Mouse (Mus musculus) cerebellum, adult 9-10 months (tissue): ENCODE measurements around the gene Ncor2.

Experiments used
- DNase-seq: peaks from one replicate; pipeline ENCODE4 v3.0.0; 2022

The Ncor2 gene

DNA sequence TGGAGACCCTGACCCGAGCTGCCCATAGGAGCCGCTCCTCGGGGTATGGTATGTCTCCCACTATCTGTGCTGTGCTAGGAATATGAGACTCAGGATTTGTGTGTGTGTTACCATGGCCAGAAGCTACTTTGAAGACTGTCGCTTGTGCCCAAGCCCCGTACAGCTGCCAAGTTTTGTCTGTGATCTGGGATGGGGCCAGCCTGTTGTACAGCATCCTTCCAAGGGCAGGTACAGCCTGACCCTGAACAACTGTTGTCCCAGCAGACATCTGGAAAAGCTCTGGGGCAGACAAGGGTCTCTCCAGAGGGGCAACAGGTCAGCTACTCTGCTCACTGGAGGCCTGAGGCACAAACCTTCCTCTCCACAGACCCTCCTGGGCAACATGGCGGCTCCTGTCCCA, 95.3 kb downstream of the Ncor2 start:
- no peak for DNase-seq

DNA sequence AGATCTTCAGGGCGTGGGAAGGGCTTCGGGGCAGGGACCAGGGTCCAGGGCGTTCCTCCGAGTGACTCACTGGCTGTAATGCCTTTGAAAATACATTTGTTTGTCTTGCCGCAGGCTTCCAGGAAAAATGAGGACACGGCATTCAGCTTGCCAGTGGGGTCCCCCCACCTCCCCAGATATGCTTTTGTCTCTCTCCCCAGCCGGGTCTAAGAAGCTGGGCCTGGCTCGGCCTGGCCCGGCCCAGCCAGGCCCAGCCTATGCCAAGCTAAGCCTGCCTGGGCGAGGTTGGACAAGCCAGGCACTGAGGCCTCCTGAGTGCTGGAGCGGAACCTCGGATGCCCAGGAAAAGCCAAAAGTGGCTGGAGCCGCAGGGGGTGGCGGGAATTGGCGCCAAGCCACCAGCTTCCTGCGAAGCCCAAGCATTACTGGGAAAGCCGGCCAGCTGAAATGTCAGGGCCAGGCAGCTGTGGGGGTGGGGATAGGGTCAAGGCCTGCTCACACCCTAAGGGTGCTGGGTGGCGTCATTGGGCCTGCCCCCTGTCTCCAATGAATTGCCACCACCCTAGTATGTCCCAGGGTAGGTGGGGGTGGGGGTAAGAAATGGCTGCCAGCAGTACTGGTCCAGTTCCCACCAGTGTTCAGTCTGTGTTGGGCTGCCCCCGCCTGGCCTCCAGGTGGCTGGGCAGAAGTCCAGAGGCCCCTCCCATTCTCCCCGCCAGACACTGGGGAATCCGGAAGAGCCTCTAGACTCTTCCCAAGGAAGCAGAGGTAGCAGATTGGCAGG, 97.5 kb downstream of the Ncor2 start:
- peak; percentile 85 for DNase-seq

DNA sequence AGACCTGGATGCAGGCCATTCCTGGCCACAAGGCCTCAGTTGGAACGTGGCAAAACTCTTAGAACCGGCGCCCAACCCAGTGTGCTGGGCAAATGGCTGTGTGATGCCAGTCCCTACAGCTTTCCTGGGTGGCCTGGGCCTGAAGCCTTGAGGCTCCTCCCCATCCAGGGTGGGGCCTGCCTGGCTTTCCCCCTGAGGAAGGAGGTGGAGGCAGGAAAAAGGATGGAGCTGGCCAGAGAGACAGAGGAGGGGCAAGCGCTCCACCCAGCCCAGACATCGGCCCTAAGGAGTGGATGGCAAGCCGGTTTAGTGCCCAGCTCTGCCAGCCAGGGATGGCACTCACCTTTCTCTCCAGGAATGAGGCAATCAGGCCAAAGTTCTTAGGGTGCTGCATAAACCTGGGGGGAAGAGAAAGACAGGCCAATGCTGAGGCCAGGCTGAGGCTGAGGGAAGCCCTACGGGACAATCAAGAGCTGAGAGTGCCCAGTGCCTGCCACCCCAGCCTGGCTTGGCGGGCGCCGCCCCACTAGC, 98.2 kb downstream of the Ncor2 start:
- DNase-seq = no peak

DNA sequence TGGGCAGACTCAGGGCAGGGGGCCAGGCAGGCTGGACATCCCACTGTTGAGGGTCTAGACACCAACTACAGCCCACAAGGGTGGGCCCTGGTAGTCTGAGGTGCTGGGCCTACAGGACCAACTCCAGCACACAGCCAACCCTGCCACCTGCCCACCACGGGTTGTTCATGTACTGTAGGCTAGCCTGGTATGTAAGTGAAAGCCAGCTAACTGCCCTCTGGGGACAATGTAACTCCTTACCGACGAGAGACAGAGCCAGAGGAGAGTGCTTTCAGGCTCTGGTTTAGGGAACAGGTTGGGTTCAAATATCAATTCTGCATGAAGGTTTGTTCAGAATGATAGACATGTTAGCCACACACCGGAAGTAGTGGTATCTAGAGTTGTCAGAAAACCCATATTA, 98.7 kb downstream of the Ncor2 start:
- DNase-seq = no peak

DNA sequence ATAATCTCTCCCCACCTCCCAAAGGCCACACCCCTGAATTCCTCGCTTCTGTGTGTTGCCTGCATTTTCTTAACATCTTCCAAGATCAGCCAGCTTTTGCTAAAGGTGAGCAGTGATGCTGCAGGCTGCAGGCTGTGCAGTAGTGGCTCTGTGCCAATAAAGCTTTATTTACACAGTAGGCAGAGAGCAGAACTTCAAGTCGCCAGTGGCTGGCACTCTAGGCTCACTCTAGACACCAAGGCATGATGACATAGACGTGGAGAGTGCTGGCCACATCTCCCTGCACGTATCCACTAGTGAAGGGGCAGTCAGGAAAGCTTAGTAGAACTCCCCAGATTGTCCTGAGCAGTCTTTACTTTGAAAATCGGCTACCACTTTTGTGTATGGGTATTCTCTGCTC, 100.8 kb downstream of the Ncor2 start:
- DNase-seq = no peak

DNA sequence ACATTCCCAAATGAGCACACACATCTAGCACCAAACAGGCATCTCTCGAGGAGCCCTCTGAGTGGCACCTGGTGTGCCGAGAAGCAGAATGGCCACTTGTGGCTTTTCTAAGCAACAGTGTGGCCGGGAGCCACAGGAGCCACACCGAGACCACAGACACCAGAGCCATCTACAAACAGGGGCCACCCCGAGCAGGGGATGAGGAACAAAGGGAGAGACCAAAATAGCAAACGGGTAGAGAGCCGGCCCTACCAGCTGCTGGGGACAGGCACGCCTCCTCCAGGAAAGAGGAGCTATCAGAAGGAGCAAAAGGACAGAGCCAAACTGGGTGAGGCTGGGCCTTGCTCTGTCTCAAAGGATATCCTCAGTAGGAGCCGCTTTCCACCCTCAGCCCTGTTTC, 102.8 kb downstream of the Ncor2 start:
- DNase-seq = no peak

DNA sequence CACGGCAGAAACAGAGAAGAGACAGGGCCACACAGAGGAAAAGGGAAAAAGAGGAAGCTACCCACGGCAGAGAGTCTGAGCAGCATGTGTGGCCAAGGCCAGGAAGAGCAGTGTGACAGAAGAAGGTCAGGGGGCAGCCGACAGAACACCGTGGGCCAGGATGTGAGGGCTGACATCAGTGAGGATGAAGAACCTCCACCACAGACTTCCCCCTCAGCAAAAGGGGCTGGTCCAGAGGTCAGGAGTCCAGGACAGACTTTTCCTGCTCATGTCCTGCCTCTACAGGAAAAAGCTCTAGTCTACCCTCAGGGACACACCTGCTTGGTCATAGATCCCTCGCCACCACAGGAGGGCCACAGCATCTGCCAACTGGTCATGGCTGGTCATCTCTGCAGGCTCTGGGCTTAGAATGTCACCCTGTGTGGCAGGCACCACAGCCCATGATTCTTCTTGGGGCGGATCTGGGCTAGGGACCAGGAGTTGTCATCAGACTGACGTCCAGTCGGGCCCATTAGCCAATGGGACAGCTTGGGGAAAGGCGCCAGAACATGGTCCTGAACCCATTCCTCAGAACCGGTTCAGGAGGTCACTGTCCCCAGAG, 104.3 kb downstream of the Ncor2 start:
- no peak for DNase-seq

DNA sequence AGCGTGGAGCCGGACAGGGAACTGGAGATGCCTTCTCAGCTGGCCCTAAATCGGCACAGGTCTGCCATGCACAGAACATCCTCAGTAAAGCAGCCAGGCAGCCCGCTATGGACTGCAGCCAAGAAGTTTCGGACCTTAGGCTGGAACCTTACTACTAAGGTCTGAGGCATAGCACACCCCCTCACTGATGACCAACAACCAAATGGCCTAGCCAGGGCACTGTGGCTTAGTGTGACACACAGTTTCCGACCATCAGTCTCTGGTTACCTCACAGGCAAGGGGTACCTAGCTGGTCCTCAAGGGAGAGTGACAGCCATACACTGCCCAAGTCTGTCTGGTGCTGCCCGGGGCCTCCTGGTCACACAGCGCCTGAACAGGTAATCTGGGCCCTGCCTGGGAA, 105.1 kb downstream of the Ncor2 start:
- DNase-seq = no peak

DNA sequence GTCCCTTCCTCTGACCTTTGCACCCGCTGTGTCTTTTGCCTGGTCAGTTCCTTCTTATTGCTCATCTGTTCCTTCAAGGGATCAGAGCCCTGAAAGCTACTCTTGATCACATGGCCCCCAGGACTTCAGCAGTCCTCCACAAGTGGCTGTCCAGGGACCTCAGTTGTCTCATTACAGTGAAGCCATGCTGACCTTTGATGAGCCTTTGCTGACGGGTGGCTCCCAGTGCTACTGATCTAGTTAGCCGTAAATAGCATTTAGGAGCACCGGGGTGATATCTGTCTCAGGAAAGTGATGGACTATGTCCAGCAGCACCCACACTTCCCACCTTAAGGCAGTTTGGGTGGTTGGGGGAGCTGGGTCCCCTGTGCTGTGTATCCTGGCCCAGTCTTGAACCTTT, 105.7 kb downstream of the Ncor2 start:
- DNase-seq = no peak

DNA sequence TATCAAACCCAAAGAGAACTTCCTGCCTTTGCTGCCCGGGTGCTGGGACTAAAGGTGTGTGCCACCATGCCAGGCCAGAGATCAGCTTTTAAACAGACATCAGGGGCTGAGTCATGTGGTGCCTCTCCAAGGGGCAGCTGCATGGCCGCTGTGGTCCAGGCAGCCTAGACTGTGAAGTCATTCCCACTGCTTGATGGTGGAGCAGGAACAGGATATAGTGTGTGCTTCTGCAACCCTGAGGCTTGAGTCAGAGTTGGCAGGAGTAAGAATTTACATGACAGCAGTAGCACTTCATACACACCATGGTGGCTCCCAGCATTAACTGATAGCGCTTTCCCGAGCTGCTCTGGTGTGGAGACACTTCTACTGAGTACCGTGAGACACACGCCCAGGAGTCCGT, 106.6 kb downstream of the Ncor2 start:
- no peak for DNase-seq

DNA sequence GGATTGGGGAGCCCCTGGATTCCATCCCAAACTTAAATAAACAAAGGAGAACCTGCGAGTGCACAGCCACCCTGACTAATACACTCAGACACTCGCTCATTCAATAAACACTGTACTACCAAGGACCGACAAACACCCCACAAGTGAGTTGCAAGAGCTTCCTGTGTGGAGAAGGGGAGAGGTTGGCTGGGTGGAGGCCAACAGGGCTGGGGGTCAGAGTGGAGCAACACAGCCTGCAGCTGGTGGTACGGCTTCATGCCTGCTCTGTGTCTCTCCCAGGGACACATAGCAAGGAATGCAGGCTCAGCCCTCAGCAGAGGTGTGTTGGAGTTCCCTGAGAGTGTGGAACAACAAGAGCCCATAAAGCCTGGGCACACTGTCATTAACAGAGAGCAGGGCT, 107.1 kb downstream of the Ncor2 start:
- no peak for DNase-seq

DNA sequence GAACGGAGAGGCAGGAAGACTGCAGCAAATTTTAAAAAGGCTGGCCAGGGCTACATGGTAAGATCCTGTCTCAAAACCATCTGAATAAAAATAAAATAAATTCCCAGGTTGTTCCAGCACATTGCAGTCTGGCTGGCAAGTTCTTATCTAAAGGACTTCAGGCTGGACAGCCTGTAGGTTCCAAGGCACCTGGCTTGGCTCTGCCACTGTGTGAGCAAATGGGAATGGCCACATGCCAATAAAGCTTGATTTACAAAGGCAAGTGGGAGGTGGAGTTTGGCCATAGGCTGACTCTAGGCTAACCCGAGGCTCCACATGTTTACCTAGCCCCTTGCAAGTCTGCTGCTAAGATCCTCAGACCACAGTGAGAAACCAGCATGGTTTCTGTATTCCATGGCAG, 108.6 kb downstream of the Ncor2 start:
- peak; percentile 79 for DNase-seq

DNA sequence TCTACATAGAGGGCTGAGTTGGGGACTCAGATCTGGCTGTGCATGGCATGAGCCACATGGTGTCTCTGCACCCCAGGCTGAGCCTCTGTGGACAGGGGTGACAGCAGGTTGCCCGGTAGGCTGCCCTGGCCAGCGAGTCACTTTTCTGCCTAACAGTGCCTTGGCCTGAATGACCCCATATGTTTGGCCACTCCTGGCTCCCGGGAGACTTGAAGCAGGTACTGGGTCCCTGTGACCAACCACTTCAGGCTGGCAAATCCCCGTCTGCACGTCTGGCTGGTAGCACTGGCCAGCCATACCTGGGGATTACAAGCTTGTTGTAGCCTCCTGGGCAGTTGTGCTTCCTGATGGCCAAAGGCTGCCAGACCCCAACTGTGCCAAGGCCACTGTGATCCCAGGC, 109.1 kb downstream of the Ncor2 start:
- DNase-seq = no peak

DNA sequence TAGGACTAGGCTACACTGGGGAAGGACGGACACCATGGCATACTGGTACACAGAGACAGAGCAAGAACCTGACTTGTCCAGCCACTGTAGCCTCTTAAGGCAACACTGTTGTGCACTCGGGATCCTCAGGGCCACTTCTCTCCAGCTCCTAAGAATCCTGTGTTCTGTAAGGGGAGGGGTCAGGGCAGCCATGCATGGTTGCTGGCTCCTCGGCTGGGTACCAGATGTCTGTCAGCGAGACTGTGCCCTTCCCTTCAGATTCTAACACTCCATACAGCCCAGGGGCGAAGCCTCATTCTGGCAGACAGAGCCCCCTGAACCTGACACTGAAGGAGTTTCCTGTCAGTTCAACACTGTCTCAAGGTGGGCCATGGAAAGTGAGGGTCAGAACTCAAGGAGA, 109.6 kb downstream of the Ncor2 start:
- DNase-seq = no peak

DNA sequence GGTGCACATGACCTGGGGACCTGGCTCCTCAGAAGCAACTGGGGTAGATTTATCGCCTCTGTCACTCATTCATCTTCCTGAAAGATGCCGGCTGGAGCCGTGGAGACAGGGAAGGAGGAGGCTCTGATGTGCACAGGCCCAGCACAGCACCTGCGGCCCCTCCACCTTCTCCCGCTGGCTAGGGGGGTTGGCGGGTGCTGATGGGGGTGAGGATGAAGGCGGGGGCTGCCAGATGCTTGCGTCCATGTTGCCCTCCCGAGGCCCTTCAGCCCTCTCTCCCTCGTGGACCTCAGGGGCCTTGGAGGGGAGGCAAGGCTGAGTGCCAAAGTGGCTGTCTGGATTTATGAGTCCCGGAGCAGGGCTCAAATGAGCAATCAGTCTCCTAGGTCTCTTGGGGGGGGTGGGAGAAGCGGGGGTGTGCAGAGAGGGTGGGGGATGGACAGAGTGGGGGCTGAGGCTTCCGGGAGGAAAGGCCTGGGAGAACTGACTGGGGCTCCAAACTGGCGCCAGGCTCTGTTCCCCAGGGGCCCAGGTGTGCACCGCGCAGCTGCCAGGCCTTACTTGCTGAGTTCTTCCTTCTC, 110.6 kb downstream of the Ncor2 start:
- no peak for DNase-seq

DNA sequence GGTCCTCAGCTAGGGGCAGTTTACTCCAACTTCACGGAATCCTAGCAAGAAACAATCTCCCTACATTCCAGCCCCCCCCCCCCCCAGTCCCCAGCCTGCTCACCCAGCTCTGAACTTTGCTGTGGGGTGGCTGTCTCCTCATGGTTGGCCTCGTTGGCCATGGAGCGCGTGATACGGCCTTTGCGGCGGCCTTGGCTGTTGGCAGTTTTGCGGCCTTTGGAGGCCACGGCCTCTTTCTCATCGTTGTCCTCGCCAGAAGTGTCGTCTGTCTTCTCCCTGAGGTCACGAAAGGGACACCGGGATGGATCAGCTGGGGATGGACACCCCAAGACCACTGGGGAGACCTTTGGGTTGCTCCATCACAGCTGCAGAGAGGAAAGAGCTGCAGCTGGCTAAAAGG, 111.3 kb downstream of the Ncor2 start:
- DNase-seq = no peak

DNA sequence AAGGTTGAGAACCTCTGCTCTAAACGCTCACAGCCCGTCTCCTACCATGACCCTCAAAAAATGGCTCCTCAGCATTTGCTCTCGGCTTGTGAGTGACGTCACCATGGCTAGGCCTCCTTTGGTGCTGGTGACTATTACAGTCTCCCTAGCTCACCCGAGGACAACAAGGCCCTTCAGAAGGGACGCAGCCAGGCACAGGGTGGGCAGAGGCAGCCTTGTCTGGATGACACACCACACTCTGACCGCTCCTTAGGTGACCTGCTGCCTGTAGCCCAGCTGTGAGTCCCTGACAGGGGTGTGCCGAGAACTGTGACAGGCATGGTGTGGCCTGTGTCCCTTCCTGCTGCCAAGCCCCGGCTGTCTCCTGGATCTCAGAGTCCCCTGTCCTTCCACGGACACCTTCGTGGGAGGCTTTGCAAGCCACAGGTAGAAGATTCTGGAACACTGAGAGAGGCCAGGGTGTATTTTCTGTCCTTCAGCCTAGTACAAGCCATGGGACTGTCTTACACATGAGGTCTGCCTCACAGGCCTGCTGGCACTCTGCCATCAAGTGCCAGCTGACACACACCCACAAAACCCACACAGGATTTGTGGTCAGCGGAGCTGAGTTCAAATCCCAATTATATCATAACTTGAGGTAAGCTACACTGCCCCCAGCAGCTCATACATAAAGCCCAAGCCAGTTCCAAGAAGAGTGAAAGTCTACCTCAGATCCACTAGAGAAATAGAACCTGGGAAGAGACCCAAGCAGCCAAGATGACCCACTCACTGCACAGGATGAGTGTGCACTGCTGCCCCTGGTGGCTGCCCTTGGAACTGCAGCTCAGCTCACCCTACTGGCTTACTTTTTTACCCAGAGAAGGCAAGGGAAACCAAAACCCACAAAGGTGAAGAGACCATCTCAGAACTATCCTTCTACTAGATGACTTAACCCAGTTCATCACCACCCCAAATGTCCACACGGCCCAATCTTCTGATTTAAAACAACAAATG, 112.2 kb downstream of the Ncor2 start:
- DNase-seq = peak; percentile 88

DNA sequence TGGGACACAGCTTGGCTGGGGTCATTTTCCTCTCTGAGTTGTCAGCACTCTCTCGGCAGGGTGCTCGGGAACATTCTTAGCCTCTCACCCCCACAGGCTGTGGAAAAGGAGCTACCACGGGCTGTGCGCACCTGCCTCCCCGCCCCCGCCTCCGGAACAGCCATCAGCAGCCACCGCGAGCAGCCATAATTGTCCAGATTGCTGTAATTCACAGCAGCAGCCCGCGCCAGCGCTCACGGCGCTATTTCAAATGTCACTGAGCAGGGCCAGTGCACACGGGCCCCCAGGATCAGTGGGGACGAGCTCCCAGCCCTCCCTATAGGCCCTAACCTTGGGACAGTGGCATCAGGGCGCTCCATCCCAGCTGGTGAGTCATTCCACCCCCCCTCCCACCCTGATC, 116.0 kb downstream of the Ncor2 start:
- no peak for DNase-seq

DNA sequence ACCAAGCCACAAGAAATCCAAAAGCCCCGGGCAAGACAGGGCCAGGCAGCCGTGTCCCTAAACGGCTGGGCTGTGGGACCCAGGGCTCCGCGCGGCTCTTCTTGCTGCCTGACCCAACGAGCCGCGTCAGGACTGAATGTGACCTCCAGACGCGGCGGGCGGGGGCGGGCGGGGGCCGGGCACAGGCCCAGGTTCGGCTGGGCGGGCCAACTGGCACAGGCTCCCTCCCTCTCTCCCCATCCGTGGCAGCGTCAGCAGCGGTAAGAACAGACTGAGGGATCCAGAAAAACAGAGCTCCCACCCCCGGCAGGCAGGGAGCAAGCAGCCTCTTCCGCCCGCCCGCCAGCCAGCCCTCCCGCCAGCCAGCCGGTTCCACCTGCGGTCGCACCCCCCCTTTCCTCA, 120.8 kb downstream of the Ncor2 start:
- peak; percentile 74 for DNase-seq

DNA sequence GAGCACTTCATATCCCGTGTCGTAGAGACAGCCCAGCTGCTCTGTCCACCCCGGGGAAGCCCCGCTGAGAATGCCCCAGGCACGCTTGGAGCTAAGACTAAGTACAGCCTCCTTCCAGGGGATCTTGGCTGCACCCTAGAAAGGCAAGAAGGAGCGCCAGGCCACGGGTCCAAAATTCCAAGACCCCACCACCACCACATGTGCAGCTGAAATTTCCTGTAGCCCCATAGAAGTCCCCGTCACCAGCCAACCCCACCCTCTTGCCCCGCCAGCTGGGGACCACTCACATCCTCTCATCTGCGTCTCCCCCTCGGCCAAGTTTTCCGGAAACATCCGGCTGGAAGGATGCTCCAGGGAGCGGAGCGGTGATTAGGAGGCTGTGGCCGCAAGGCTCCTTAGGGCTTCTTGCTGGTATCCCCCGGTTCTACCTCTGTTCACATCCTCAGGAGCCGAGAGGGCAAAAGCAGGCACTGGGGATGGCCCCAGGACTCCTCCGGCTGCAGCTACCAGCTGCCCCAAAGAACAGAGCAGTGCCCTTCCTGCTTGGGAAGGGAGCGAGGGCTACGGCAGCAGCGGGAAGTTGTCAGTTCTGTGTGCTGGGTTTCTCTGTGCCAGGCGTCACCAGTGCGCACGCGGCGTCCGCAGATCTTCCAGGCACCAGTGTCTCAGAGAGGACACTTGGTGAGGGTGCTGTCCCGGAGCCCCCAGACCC, 121.3 kb downstream of the Ncor2 start:
- no peak for DNase-seq

DNA sequence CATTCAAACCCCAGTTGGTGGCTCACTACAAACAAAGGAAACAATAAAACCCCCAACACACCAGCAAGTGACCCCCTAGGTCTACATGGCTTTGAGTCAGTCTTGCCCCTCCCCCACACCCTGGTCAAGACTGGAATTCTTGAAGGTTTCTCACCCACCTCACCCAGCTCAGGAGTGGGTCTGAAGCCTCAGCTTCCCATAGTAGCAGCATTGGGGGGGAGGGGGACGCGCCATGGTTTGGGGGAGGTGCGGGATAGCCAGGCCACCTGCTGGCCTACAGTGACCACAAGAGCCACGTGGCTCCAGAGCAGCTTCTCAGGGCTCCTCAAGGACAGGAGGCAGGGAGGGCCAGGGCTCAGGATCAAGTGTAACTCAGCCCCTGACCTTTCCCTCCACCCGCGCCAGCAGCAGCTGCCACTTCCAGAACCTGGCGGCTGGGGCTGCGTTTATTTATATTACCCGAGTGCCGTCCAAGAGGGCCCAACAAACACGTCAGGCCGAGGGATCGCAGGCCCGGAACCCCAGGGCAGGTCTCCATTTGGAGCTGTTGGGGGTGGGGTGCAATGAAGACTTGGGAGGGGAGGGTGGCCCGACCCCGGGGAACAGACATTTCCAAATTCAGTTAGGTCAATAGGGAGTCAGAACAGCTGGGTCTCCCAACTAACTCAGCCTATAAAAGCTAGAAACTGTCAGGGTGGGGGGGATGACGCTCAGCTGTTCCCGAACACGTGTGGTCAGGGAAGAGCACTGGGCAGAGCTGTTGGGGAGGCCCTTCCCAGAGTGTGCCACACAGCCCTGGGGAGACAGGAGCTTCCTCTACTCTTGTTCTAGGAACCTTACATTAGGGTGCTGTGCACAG, 122.1 kb downstream of the Ncor2 start:
- no peak for DNase-seq
